Mouse (Mus musculus): Measurements from ENCODE around the gene Rhoh. TPM values are rescaled to one million over a fixed set of nuclear protein-coding genes. Genes with fewer than 3 reads are reported as not detected.

The Rhoh gene
- under 1 TPM; 0.23 to 0.26 TPM for total RNA-seq (2021)
- long read RNA-seq, experiment 1, partial matches to known transcripts, result 0 of 1 reads
- long read RNA-seq, experiment 1, other reads (novel, unspliced or antisense), result 0 of 1 reads
- long read RNA-seq, experiment 2, result 0 reads

DNA sequence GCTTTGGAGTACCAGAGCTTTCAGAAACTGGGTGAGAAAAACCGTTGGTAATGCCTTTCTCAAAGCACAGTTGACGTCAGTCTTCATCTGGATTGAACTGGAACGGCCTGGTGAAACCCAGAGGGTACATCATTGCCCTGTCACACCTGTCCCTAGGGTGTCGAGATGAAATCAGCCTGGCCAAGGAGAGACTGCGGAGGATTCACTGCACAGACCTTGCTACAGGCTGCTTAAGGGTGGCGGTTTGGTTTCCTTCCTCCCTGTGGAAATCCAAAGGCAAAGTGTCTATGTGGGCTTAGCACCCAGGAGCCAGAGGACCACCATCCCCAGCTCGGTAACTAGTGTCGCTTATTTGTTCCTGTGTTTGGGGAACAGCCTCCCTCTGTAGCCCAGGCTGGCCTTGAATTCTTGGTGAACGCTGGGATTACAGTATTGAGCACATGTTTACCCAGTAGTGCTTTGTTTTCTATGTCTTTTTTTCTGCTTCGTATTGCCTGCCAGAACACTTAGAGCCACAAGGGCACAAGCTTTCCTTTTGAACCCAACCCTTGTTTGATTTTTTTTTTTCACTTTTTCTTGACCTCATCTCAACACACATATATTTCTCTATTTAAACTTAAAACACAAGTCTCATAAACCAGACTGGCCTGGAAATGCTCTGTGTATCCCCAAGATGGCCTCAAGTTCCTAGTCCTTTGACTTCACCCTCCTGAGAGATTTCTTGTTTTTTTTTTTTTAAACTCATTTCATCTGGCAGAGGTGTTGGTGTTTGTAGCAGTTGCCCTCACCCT is at the start of gene Rhoh:
TSS of gene Rhoh (plus strand) at position 60 of the 791 bp plus-strand sequence.
- DNase-seq (ENCODE audit: low spot score), result no peak

DNA sequence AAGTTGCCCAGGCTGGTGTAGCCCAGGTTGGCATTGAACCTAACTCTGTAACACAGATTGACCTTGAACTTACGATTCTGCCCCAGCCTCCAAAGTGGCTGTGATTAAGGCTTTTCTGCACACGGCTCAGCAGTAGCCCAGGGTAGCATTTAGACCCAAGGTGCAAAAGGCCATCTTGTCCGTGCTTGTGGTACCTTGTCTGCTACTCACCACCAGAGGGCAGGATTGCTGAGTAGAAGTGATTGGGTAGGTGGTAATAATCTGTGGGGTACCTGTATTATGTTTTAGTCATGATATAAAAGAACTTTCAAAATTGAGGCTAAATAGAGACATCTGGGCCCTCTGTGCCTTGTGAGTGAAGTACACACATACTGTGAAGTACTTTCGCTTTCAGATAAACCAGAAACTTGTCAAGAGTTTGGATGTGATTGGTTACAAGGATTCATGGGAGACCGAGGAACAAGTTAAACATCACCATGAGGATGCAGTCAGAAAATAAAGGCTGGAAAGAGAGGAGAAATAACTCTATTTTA is 37.3 kb upstream of the Rhoh start:
- DNase-seq (ENCODE audit: low spot score), result peak; percentile 37

DNA sequence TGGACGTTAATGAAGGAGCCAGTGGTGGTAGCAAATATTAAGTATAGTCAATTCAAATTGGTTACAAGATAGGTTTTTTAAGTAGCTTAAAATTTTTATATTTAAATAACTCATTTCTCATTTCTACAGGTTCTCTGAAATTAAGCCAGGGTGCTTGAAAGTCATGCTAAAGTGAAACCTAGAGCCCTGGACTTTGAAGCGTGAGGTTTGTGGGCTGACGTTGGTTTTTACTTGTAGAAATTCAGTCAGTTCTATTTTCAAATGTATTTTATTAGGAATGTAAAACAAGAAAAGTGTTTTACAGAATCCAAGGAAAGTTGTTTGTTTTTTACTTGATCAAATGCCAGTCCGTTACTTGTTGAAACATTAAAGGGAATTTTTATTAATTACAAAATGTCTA is 34.5 kb upstream of the Rhoh start:
- DNase-seq (ENCODE audit: low spot score), result no peak

DNA sequence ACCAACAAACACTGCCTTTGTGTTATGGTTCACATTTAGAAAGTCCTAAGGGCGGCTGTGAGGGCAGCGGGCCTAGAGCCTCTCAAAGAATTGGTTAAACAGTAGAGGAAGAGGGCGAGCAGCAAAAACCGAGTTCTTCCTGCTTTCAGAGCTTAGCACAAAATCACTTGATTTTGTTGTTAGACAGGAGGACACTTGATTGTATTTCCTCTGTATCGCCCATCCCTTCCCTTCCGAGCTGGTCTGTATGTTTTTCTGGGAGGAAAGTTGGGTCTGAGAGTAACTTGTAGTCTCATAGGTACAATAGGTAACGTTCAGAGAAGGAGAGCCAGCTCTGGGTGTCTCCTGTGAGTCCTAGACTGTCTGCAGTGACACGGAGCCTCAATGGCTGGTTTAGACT is 33.9 kb upstream of the Rhoh start:
- no peak for DNase-seq (ENCODE audit: low spot score)

DNA sequence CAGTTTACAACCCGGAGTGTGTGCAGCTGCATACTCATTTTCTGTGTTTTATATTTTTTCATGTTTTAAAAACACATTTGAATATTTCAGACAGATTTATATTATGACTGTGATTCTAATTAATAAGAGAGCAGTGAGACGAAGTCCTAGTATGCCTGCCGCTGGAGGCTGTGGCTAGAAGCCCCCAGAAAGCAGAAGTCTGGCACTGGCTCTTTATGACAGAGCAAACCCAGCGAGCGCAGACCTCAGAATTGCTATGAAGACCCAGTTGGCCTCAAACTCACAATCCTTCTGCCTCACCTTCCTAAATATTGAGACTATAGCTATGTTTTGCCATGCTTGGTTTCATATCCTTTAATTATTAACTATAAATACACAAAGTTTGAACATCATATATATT is 32.8 kb upstream of the Rhoh start:
- DNase-seq (ENCODE audit: low spot score), result no peak

DNA sequence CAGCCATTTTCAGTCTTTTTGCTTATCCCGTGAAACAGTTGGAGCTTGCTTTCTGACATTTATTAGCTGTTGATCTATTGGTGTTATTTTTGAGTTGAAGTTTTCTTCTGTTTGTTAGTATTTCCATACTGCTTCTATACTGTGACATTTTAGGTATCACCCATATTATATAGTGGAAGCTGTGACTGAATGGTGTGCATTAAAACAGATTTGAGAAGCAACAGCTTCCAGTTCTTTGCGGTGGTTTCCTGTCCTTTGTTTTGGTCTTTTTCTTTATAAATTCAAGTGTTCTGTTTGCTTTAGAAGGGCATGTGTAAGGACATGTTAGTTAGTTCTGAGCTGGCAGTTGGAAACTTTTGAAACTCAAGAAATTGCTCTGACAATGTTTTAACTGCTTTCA is 32.0 kb upstream of the Rhoh start:
- DNase-seq (ENCODE audit: low spot score), result no peak

DNA sequence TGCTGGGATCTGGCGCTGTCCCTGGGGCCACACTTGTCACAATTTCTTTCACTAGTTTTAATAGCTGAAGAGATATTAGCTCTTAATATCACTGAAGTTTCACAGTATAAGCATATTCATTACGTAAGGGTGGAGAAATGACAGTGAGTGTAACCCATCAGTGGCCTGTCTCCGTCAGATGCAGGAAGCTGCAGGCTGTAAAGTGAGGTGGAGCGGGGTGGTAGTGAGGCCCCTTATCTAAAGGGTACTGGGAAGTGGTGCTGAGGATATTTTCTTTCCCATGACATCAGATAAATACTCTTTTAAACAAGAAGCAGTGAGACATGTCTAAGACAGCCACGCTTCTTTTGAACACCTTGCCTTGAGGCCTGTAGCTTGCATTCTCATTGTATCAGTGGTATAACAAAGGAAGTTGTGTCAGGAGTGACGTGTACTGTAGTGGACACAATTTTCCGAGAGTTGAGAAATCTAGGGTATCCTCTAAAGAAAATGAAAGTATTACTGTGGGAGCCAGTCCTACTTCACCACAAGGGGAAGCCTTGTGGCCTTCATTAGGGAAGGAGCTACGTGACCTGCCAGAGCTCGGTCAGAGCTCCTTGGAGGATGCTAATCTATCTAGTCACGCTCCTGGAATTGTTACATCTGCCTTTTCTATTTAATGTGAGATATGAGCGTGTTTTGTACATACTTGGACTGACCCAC is 28.9 kb upstream of the Rhoh start:
- DNase-seq (ENCODE audit: low spot score), result no peak

DNA sequence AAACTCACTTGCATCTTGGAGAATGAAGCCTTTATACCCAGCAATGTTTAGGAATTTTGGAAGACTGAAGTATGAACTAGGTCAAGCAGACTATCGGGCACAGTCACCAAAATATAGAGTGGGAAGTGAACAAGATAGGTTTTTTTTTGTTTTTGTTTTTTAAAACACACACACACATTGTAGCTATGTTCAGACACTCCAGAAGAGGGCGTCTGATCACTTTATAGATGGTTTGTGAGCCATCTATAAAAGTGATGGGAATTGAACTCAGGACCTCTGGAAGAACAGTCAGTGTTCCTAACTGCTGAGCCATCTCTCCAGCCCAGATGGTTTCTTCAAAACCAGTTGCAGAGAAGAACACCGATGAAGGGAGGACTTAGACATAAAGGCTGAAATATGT is 27.9 kb upstream of the Rhoh start:
- DNase-seq (ENCODE audit: low spot score), result no peak

DNA sequence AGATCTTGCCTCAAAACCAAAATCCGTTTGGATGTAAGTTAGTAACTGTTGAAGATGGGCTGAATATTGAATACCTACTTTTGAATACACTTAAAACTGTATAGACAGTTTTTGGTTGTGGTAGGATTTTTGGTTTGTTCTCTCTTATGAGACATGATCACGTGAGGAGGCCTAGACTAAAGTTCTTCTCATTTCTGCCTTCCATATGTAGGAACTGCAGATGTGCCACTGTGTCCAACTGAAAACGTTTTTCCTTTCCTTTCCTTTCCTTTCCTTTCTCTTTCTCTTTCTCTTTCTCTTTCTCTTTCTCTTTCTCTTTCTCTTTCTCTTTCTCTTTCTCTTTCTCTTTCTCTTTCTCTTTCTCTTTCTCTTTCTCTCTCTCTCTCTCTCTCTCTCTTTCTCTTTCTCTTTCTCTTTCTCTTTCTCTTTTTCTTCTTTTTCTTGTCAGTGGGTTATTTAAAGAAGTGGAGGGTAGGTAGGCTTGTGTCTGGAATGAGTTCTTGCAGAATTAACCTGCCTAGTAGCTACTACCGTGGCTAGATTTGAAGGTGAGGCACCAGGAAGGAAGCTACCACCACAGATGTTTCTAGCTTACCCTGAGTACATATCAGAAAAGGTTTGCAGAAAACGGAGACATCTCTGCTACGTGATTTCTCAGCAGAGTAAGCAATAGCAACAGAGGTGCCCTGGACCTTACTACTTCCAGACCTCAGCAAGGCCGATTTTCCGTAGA is 27.1 kb upstream of the Rhoh start:
- DNase-seq (ENCODE audit: low spot score), result no peak

DNA sequence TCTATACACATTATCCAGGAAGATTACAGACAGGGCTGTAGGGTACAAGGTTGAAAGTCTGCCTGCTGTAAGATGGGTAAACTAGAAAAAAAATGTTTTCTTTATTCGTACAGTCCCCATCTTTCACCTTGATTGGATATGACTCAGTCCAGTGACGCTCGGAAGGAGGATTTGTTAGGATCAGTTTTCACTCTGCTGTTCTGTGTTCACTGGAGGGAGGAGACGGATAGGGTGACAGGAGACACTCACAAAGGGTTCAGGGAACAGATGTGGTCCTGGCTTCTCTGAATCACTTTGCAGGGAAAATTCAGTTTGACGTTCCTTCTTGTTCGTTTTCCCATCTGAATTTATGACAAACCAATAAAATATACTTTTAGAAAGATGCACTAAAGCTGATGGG is 23.0 kb upstream of the Rhoh start:
- no peak for DNase-seq (ENCODE audit: low spot score)

DNA sequence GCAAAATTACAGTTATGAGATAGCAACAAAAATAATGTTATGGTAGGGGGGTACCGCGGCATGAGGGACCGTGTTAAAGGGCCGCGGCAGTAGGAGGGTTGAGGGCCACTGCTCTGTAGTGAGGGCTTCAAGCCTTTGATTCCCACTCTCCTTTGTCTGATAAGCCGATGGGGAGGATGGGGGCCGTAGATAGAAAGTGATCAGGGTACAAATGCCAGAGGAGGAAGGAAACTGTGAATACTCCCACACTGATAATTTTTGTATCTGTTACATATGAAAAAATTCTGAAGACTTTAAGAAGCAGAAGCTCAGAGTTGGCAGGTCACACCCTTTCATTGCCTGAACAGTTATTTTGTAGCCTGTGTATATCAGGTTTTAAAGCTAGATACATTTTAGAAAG is 18.1 kb upstream of the Rhoh start:
- DNase-seq (ENCODE audit: low spot score), result no peak

DNA sequence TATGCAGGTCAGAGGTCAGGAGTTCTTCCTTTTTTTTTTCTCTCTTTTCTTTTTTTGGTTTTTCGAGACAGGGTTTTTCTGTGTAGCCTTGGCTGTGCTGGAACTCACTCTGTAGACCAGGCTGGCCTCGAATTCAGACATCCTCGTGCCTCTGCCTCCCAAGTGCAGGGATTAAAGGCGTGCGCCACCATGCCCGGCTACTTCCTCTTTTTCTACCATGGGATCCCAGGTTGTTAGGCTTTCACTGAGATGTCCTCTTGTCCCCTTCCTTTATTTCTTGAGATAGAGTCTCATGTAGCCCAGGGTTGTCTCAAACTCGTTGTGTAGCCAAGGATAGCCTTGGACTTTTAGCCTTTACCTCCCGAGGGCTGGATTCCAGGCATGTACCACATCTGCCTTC is 14.5 kb upstream of the Rhoh start:
- no peak for DNase-seq (ENCODE audit: low spot score)

DNA sequence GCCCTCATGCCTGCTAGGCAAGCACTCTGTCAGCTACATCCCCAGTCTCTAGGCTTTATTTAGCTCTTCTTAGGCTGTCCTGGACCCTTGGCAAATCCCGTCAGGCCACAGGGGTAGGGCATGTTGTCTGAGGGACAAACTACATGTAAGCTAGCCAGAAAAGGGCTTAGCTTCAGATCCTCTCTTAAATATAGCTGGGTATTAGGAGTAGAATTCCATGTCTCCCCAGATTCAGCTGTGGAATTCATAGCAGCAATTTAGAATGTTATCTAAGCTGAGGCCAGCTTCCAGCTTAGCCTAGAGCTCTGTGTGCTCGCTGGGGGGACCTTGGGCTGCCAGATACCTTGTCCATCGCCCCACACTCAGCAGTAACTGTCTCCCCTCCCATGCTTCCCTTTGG is 14.1 kb upstream of the Rhoh start:
- no peak for DNase-seq (ENCODE audit: low spot score)

DNA sequence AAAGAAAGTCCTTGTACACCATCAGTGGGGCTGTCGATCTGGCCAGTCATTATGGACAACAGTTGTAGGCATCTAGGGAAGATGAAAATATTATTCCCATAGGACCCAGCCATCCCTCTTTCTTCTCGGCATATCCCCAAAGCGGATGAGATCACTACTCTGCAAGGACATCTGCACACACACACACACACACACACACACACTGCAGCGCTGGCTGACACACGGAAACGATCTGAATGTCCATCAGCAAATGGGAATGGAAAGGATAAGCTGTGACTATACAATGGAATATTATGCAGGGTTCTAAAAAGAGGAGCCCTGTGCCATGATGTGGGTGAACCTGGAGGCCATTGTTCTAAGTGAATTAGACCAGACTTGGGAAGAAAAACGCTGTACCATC is 13.4 kb upstream of the Rhoh start:
- no peak for DNase-seq (ENCODE audit: low spot score)

DNA sequence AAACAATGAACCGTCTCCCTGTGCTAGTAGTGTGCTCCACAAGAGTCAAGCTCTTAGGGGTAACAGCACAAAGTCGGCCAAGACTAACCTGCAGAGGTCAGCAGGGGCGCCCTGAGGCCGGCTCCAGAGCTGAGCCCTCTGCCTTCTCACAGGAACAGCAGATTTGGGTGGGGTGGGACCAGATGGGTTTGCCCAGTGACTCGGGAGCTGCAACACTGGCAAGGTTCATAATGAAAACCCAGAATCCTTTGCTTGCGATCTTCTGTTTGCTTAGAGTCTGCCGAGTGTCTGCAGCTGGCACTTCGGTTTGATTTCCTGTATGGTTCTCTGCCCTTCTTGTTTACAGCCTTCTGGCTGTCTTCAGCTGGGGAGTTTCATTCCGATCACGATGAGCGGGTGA is 10.2 kb upstream of the Rhoh start:
- DNase-seq (ENCODE audit: low spot score), result no peak

DNA sequence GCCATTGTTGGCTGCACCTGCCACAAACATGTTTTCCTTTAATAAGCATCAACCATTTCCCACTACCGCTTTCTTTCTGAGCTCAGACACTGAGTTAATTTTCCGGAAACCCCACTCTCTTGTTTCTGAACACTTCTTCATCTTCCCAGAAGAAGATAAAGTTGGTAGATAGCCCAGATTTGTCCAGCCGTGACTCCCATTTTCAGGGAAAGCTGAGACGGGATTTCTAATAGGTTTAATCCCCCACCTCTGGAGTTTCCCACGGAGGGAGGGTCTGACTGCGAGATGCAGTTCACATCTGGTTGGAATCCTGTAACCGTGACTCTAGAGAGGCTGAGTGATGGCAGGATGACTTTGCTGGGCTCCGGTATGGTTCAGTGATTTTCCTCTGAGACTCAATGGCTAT is 6.2 kb upstream of the Rhoh start:
- DNase-seq (ENCODE audit: low spot score), result no peak

DNA sequence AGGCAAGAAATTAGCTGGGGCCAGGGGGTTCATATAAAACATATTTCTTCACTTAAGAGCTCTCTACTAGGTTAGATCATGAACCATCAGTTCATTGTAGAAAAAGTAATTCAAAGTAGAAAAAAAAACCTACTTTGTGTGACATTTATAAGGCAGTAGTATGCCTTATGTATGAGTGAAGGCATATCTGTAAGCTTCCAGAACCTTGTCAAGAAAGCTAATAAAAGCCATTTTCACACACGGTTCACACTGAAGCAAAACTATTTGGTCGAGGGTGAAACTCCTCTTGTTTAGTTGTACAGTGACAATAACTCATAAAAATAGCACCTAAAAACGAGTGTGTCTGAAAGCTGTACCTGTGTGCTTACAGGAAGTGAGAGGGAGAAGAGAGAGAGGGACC is 5.4 kb upstream of the Rhoh start:
- DNase-seq (ENCODE audit: low spot score), result no peak

DNA sequence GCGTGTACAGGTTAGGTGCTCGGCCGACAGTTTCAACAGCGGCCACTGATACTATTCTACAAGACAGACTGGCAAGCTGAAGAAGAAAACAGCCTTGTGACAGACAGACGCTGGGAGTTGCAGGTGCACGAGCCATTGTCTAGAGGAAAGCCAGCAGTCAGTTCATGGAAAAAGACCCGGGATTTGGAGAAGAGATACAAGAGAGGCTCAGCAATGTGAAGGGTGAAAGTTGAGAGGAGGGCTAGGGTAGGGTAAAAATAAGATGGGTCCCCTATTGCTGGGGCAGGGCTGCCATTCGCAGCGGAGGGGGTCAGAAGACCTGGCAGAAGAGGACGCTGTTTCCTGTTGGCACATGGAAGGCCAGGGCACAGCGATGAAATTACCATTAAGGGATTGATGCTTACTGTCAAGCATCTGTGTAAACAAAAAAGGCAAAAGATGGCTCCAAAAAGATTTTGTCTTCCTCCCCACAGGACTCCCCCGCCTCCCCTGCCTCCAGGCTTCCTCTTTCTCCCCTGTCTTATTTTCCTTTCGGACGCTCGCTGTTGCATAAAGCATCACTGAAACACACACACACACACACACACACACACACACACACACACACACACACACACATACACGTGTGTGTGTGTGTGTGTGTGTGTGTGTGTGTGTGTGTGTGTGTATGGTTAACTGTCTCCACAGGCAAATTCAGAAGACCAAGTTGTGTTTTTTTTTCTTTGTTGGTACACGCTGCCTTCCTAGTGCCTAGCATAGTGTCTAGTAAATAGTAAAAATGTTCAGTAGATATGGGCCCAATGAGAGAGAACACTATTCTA is 4.2 kb upstream of the Rhoh start:
- no peak for DNase-seq (ENCODE audit: low spot score)

DNA sequence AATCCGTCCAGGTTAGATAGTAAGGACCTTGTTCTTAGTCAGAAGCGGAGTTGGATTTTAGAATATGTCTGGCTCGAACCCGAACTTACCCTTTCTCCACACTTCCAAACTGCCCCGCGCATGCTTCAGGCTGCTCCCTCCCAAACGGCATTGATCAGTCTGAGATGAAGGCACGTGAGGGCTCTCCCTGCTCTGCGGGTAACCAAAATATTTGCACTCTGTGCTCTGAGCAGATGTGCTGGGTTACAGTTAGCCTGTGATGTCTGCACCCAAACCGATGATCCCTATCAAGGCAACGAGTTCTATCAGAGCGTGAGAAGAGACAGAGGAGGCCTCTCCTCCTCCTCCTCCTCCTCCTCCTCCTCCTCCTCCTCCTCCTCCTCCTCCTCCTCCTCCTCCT is 3.1 kb upstream of the Rhoh start:
- DNase-seq (ENCODE audit: low spot score), result no peak

DNA sequence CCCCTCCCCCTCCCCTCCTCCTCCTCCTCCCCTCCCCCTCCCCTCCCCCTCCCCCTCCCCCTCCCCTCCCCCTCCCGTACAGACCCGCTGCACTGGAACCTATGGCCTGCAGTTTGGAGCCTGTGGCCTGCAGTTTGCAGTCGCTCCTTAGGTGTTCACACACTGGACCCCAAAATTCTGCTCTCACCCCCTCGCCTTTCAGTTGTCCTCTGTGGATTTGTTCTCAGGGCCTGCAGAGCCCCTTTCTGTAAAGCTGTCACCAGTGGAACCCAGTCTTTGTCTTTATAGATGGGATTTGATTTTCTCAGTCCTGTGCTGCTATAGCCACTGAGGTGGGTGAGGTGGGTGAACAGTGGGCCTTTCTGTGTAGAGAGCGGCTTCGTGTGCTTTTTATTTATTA is 2.7 kb upstream of the Rhoh start:
- DNase-seq (ENCODE audit: low spot score), result no peak

DNA sequence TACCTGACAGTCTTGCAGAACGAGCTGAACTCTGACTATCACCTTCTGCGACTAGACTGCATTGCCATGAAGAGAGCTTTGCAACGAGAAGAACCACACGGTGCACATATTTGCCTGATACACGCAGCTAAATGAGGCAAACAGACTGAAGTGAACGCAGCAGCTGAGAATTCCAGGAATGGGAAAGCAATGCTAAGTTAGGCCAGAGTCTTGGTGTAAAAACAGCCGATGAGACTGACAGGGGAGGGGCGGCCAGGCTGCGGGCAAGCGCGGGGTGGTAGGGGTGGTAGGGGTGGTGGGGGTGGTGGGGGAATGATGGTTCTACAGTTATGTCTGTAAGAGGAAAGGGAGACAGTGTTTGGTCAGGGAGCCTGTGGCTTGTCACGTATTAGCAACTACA is 2.1 kb upstream of the Rhoh start:
- no peak for DNase-seq (ENCODE audit: low spot score)

Data from gastrocnemius, adult 18-20 months (tissue).